Mouse (Mus musculus): ENCODE results near the gene Ucp3. TPM values are rescaled to one million over a fixed set of nuclear protein-coding genes. Genes with fewer than 3 reads are reported as not detected.

The Ucp3 gene
- polyA plus RNA-seq, 1 experiment from 2014 or later = not detected

GRCm38 (mm10) chr7:100458153-100458552 is 14.6 kb upstream of the Ucp3 start:
- Histone ChIP-seq H3K27ac (ENCODE audit: low read length) (no peak overlapping the region), H3K9me3 (ENCODE audit: control insufficient read depth, low read length) (no peaks in the 10 kb centered on the region), H3K27me3 (replicated peaks; ENCODE audit: control insufficient read depth, insufficient read depth, low read length) (no peaks in the 10 kb centered on the region), H3K4me2 (ENCODE audit: low read length) (no peak overlapping the region), H3K4me1 (replicated peaks; ENCODE audit: control insufficient read depth, insufficient read depth, low read length) (no peaks in the 10 kb centered on the region), H3K4me3 (replicated peaks; ENCODE audit: low read length) (no peak overlapping the region), H3K9ac (replicated peaks; ENCODE audit: low read depth, low read length) (no peak overlapping the region), H3K36me3 (ENCODE audit: control insufficient read depth, insufficient read depth) (peaks cover 34% of the 10 kb centered on the region)
- ATAC-seq = no peak
- WGBS = 59% methylated on average over 1 of the region's 1 CpGs

GRCm38 (mm10) chr7:100459862-100460261 is 12.9 kb upstream of the Ucp3 start:
- WGBS = 95% methylated on average over 3 of the region's 3 CpGs
- no peaks in the 10 kb centered on the region for H3K4me1 ChIP-seq (replicated peaks; ENCODE audit: control insufficient read depth, insufficient read depth, low read length)
- H3K4me3 ChIP-seq (replicated peaks; ENCODE audit: low read length) = no peak overlapping the region
- H3K27me3 ChIP-seq (replicated peaks; ENCODE audit: control insufficient read depth, insufficient read depth, low read length) = no peaks in the 10 kb centered on the region
- no peak overlapping the region for H3K9ac ChIP-seq (replicated peaks; ENCODE audit: low read depth, low read length)
- no peak overlapping the region for H3K4me2 ChIP-seq (ENCODE audit: low read length)
- H3K36me3 ChIP-seq (ENCODE audit: control insufficient read depth, insufficient read depth) = peaks cover 26% of the 10 kb centered on the region
- H3K9me3 ChIP-seq (ENCODE audit: control insufficient read depth, low read length) = no peaks in the 10 kb centered on the region
- no peak overlapping the region for H3K27ac ChIP-seq (ENCODE audit: low read length)
- no peak for ATAC-seq

GRCm38 (mm10) chr7:100461621-100462151 is 11.1 kb upstream of the Ucp3 start:
- Histone ChIP-seq H3K4me1 (replicated peaks; ENCODE audit: control insufficient read depth, insufficient read depth, low read length) (no peaks in the 10 kb centered on the region), H3K9me3 (ENCODE audit: control insufficient read depth, low read length) (no peaks in the 10 kb centered on the region), H3K9ac (replicated peaks; ENCODE audit: low read depth, low read length) (no peak overlapping the region), H3K36me3 (ENCODE audit: control insufficient read depth, insufficient read depth) (peaks cover 17% of the 10 kb centered on the region), H3K27ac (ENCODE audit: low read length) (no peak overlapping the region), H3K4me2 (ENCODE audit: low read length) (no peak overlapping the region), H3K27me3 (replicated peaks; ENCODE audit: control insufficient read depth, insufficient read depth, low read length) (no peaks in the 10 kb centered on the region), H3K4me3 (replicated peaks; ENCODE audit: low read length) (no peak overlapping the region)
- 88% methylated on average over 6 of the region's 6 CpGs for WGBS
- ATAC-seq = no peak

DNA sequence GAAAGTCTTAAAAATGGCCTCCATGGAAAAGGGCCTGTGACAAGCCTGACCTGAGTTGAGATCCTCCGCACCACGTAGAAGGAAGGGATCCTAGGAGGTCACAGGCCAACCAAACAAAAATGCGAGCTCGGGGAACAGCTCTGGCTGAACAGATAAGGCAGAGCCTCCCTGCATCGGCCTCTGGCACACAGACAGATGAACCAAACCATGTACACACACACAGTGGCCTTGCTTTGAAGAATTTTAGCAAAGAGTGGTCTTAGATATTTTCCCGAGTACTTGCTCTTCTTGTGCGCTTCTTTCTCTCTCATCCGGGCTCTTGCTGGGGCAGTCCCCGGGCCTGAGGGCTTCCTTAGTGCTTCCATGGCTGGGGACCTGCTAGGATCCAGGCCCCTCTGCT is 9.6 kb upstream of the Ucp3 start:
- peaks cover 16% of the 10 kb centered on the region for H3K36me3 ChIP-seq (ENCODE audit: control insufficient read depth, insufficient read depth)
- no peak for ATAC-seq
- no peak overlapping the region for H3K4me2 ChIP-seq (ENCODE audit: low read length)
- no peaks in the 10 kb centered on the region for H3K4me1 ChIP-seq (replicated peaks; ENCODE audit: control insufficient read depth, insufficient read depth, low read length)
- no peak overlapping the region for H3K27ac ChIP-seq (ENCODE audit: low read length)
- no peaks in the 10 kb centered on the region for H3K9me3 ChIP-seq (ENCODE audit: control insufficient read depth, low read length)
- no peaks in the 10 kb centered on the region for H3K27me3 ChIP-seq (replicated peaks; ENCODE audit: control insufficient read depth, insufficient read depth, low read length)
- H3K9ac ChIP-seq (replicated peaks; ENCODE audit: low read depth, low read length) = no peak overlapping the region
- 93% methylated on average over 9 of the region's 9 CpGs for WGBS
- H3K4me3 ChIP-seq (replicated peaks; ENCODE audit: low read length) = no peak overlapping the region

- no peaks in the 10 kb centered on the region for H3K4me1 ChIP-seq (replicated peaks; ENCODE audit: control insufficient read depth, insufficient read depth, low read length)
- H3K36me3 ChIP-seq (ENCODE audit: control insufficient read depth, insufficient read depth) = peaks cover 16% of the 10 kb centered on the region
- ATAC-seq = no peak
- H3K4me2 ChIP-seq (ENCODE audit: low read length) = no peak overlapping the region
- no peak overlapping the region for H3K27ac ChIP-seq (ENCODE audit: low read length)
- H3K4me3 ChIP-seq (replicated peaks; ENCODE audit: low read length) = no peak overlapping the region
- no peaks in the 10 kb centered on the region for H3K27me3 ChIP-seq (replicated peaks; ENCODE audit: control insufficient read depth, insufficient read depth, low read length)
- 94% methylated on average over 10 of the region's 10 CpGs for WGBS
- H3K9me3 ChIP-seq (ENCODE audit: control insufficient read depth, low read length) = no peaks in the 10 kb centered on the region
- H3K9ac ChIP-seq (replicated peaks; ENCODE audit: low read depth, low read length) = no peak overlapping the region
Observed at GRCm38 (mm10) chr7:100463757-100464156, 9.0 kb upstream of the Ucp3 start.

GRCm38 (mm10) chr7:100464248-100464647 is 8.5 kb upstream of the Ucp3 start:
- 92% methylated on average over 7 of the region's 7 CpGs for WGBS
- Histone ChIP-seq H3K4me2 (ENCODE audit: low read length) (no peak overlapping the region), H3K9me3 (ENCODE audit: control insufficient read depth, low read length) (no peaks in the 10 kb centered on the region), H3K27me3 (replicated peaks; ENCODE audit: control insufficient read depth, insufficient read depth, low read length) (no peaks in the 10 kb centered on the region), H3K36me3 (ENCODE audit: control insufficient read depth, insufficient read depth) (peaks cover 16% of the 10 kb centered on the region), H3K4me3 (replicated peaks; ENCODE audit: low read length) (no peak overlapping the region), H3K9ac (replicated peaks; ENCODE audit: low read depth, low read length) (no peak overlapping the region), H3K27ac (ENCODE audit: low read length) (no peak overlapping the region), H3K4me1 (replicated peaks; ENCODE audit: control insufficient read depth, insufficient read depth, low read length) (no peaks in the 10 kb centered on the region)
- ATAC-seq = no peak

DNA sequence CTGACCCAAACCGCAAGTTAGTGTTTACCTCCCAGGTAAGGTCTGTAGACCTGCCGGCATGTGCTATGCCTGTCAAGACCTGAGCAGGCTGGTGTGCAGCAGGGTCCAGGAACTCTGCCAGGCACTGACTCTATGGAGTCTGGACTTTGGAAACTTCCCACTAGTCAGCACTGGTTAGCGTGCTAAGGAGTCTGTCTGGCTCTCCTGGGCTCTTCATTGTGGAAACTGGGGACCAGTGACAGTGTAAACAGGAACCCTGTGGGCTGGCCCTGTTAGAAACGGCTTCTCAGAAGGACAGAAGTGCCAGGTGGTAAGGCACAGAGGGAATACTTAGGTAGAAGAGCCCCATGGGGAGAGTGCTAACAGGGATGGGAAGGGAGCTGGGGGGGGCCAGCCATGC is 7.5 kb upstream of the Ucp3 start:
- Histone ChIP-seq H3K27ac (ENCODE audit: low read length) (no peak overlapping the region), H3K36me3 (ENCODE audit: control insufficient read depth, insufficient read depth) (peaks cover 13% of the 10 kb centered on the region), H3K9ac (replicated peaks; ENCODE audit: low read depth, low read length) (no peak overlapping the region), H3K4me3 (replicated peaks; ENCODE audit: low read length) (no peak overlapping the region), H3K9me3 (ENCODE audit: control insufficient read depth, low read length) (no peaks in the 10 kb centered on the region), H3K4me1 (replicated peaks; ENCODE audit: control insufficient read depth, insufficient read depth, low read length) (no peaks in the 10 kb centered on the region), H3K4me2 (ENCODE audit: low read length) (no peak overlapping the region), H3K27me3 (replicated peaks; ENCODE audit: control insufficient read depth, insufficient read depth, low read length) (no peaks in the 10 kb centered on the region)
- ATAC-seq = no peak
- 86% methylated on average over 4 of the region's 4 CpGs for WGBS

DNA sequence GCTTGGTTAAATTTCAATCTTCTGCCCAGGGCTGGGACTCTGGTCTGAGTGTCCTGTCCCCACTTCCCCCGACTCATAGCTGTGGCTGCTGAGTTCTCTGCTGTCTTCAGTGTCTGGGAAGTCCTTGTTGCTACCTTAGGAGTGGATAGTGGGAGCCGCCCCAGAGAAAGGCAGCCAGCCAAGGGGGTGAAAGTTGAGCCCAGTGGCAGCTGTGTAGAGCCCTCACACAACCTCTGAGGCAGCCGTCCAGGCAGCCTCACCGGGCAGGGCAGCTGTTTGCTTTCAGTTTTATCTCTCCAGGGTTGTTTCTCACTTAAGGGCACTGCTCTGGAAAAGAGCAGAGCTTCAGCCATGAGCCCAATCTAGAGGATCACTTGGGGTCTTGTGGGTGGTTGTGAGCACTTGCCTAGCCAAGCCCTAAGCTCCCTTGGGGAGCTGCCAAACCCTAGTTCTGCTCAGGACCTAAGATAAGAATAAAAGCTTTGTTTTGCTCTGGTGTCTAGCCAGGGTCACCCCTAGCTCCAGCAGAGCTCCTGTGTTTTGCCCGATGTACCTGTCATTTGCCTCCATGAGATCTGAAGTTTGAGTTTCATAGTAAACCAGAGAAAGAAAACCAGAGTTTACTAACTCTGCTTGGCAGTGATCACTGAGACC is 7.0 kb upstream of the Ucp3 start:
- Histone ChIP-seq H3K9me3 (ENCODE audit: control insufficient read depth, low read length) (no peaks in the 10 kb centered on the region), H3K4me3 (replicated peaks; ENCODE audit: low read length) (no peak overlapping the region), H3K27me3 (replicated peaks; ENCODE audit: control insufficient read depth, insufficient read depth, low read length) (no peaks in the 10 kb centered on the region), H3K27ac (ENCODE audit: low read length) (no peak overlapping the region), H3K36me3 (ENCODE audit: control insufficient read depth, insufficient read depth) (peaks cover 11% of the 10 kb centered on the region; the same call in 1 of the 2 replicates), H3K4me2 (ENCODE audit: low read length) (no peak overlapping the region), H3K9ac (replicated peaks; ENCODE audit: low read depth, low read length) (no peak overlapping the region), H3K4me1 (replicated peaks; ENCODE audit: control insufficient read depth, insufficient read depth, low read length) (no peaks in the 10 kb centered on the region)
- no peak for ATAC-seq
- WGBS = 60% methylated on average over 5 of the region's 5 CpGs

DNA sequence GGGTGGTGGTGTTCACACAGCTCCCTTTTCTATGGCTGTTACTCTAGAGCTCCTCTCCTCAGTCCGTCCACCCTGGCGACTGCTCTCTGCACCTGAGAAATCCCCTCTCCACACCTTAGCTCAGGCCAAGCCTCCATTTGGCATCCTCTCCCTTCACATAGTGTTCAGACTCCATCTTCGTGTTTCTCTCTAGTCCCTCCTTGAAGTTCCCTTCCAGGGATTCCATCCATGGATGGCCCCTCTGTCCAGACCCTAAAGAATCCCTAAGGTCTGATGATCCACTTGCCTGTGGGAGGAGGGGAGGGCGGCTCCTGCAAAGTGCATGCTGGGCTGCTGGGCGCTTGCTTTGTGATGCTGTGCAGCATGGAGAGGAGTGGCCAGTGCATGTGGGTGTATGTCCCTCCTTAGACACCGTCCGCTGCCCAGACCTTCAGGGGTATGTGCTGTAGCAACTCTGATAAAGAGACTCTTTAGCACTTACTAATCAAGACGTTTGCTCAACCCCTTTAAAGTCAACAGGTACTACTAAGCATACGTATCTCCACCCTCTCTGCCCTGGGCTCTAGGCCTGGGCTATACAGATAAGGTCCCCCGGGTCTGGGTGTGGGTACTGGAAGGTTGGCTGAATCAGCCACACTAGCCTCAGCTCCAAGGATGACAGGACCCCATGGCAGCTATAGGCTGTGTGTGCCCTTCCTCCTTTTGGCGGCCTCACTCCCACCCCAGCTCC is 5.8 kb upstream of the Ucp3 start:
- no peak overlapping the region for H3K4me2 ChIP-seq (ENCODE audit: low read length)
- no peak overlapping the region for H3K4me3 ChIP-seq (replicated peaks; ENCODE audit: low read length)
- WGBS = 90% methylated on average over 11 of the region's 11 CpGs
- no peaks in the 10 kb centered on the region for H3K27me3 ChIP-seq (replicated peaks; ENCODE audit: control insufficient read depth, insufficient read depth, low read length)
- no peaks in the 10 kb centered on the region for H3K9me3 ChIP-seq (ENCODE audit: control insufficient read depth, low read length)
- no peak overlapping the region for H3K27ac ChIP-seq (ENCODE audit: low read length)
- no peaks in the 10 kb centered on the region for H3K4me1 ChIP-seq (replicated peaks; ENCODE audit: control insufficient read depth, insufficient read depth, low read length)
- ATAC-seq = no peak
- H3K36me3 ChIP-seq (ENCODE audit: control insufficient read depth, insufficient read depth) = peaks cover 11% of the 10 kb centered on the region; the same call in 1 of the 2 replicates
- H3K9ac ChIP-seq (replicated peaks; ENCODE audit: low read depth, low read length) = no peak overlapping the region
